Mouse (Mus musculus): ENCODE data around the gene Ttc29.

DNA sequence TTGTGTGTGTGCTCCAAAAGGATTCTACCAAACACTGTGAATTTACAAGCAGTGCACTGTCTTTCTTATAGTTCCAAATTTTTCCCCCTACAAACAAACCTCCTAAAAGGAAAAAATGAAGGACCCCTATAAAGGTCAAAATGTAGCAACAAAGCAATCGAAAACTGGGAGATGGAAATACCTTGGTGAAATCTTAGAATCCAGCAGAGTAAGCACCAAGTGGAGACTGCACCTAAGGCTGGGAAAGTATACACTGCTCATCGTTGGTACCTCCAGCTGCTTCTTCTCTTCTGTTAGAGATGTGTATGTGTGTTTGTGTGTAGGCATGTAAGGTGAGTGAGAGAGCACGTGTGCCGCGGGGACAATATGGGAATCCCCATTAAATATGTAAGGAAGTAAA, 220.2 kb downstream of the Ttc29 start:
- TF ChIP-seq POLR2A (IDR thresholded peaks at IDR 0.05; ENCODE audit: extremely low read depth, insufficient read depth, low read length) (no peak), CTCF (IDR thresholded peaks at IDR 0.05; ENCODE audit: extremely low read depth, insufficient read depth, low read length) (no peak)

All from cortical plate, adult 2 months (tissue).